8 mouse cellular contexts compared by ENCODE assay signal in genomic region chr1:86303873-86304250, GRCm38 (mm10). TPM values are rescaled to one million over a fixed set of nuclear protein-coding genes. Genes with fewer than 3 reads are reported as not detected.
DNase-seq lines count a peak whose midpoint lies in the region; ATAC-seq and TF ChIP-seq lines count a peak whose summit lies in the region.

No protein-coding gene starts in this region.

- H3K36me3 ChIP-seq in lung, embryonic 14.5 days (ENCODE audit: insufficient read depth): 0 out of 2 replicates have a peak, but pooled peaks cover 4% of the 10 kb centered on the region
- no peaks in the 10 kb centered on the region for H3K36me3 ChIP-seq in embryonic facial prominence, embryonic 14.5 days (ENCODE audit: control insufficient read depth, insufficient read depth, low read length)
- no peaks in the 10 kb centered on the region for H3K36me3 ChIP-seq in intestine, embryonic 14.5 days (ENCODE audit: control insufficient read depth, insufficient read depth, low read length)
- H3K36me3 ChIP-seq in midbrain, postnatal 0 days (ENCODE audit: insufficient read depth, low read length): peaks cover 10% of the 10 kb centered on the region

- H3K4me3 ChIP-seq in lung, embryonic 14.5 days (ENCODE audit: low read depth, low read length): peak overlapping the region; percentile 69
- peak overlapping the region; percentile 68 for H3K4me3 ChIP-seq in embryonic facial prominence, embryonic 14.5 days (ENCODE audit: low read depth, low read length)
- peak overlapping the region; percentile 59 for H3K4me3 ChIP-seq in intestine, embryonic 14.5 days (ENCODE audit: low read depth, low read length)
- peak overlapping the region; percentile 77 for H3K4me3 ChIP-seq in midbrain, postnatal 0 days (ENCODE audit: low read depth, low read length)

- peak overlapping the region; percentile 68 for H3K9ac ChIP-seq in lung, embryonic 14.5 days
- H3K9ac ChIP-seq in embryonic facial prominence, embryonic 14.5 days (ENCODE audit: low read depth, low read length): peak overlapping the region; percentile 64
- H3K9ac ChIP-seq in intestine, embryonic 14.5 days (ENCODE audit: low read length): peak overlapping the region; percentile 51
- peak overlapping the region; percentile 80 for H3K9ac ChIP-seq in midbrain, postnatal 0 days (replicated peaks; ENCODE audit: low read length, poor library complexity, severe bottlenecking)

- peak overlapping the region; percentile 87 for H3K4me2 ChIP-seq in lung, embryonic 14.5 days
- H3K4me2 ChIP-seq in embryonic facial prominence, embryonic 14.5 days (ENCODE audit: low read depth, low read length): peak overlapping the region; percentile 99
- peak overlapping the region; percentile 98 for H3K4me2 ChIP-seq in intestine, embryonic 14.5 days (ENCODE audit: low read length)
- peak overlapping the region; percentile 79 for H3K4me2 ChIP-seq in midbrain, postnatal 0 days (ENCODE audit: low read depth, low read length, poor library complexity, severe bottlenecking)

- TF ChIP-seq CTCF in lung, embryonic 14.5 days (IDR thresholded peaks at IDR 0.05; ENCODE audit: low read depth): no peak
- no peak for TF ChIP-seq CTCF in midbrain, postnatal 0 days (IDR thresholded peaks at IDR 0.05)

- no peaks in the 10 kb centered on the region for H3K4me1 ChIP-seq in lung, embryonic 14.5 days (ENCODE audit: insufficient read depth)
- peaks cover 7% of the 10 kb centered on the region; the same call in 1 of the 2 replicates for H3K4me1 ChIP-seq in embryonic facial prominence, embryonic 14.5 days (ENCODE audit: control insufficient read depth, insufficient read depth, low read length)
- 0 out of 2 replicates have a peak, but pooled peaks cover 2% of the 10 kb centered on the region for H3K4me1 ChIP-seq in intestine, embryonic 14.5 days (replicated peaks; ENCODE audit: control insufficient read depth, insufficient read depth, low read length)
- H3K4me1 ChIP-seq in midbrain, postnatal 0 days (ENCODE audit: insufficient read depth, low read length): peaks cover 5% of the 10 kb centered on the region; the same call in 1 of the 2 replicates

- ATAC-seq in lung, embryonic 14.5 days (ENCODE audit: insufficient read depth): no peak
- no peak for ATAC-seq in embryonic facial prominence, embryonic 14.5 days (ENCODE audit: low read depth)
- ATAC-seq in intestine, embryonic 14.5 days (replicated peaks; ENCODE audit: low FRiP score, low TSS enrichment, low read depth): no peak
- ATAC-seq in midbrain, postnatal 0 days (ENCODE audit: low FRiP score): no peak
- ATAC-seq in erythroid progenitor cell, adult 5-6 weeks (replicated peaks; ENCODE audit: low FRiP score, poor library complexity, severe bottlenecking): no peak

- peaks cover 11% of the 10 kb centered on the region; the same call in 1 of the 2 replicates for H3K27me3 ChIP-seq in lung, embryonic 14.5 days (ENCODE audit: insufficient read depth, low read length)
- H3K27me3 ChIP-seq in embryonic facial prominence, embryonic 14.5 days (replicated peaks; ENCODE audit: control insufficient read depth, insufficient read depth, low read length): peaks cover 12% of the 10 kb centered on the region
- H3K27me3 ChIP-seq in intestine, embryonic 14.5 days (replicated peaks; ENCODE audit: control insufficient read depth, insufficient read depth, low read length): peaks cover 21% of the 10 kb centered on the region
- H3K27me3 ChIP-seq in midbrain, postnatal 0 days (ENCODE audit: insufficient read depth, low read length): no peaks in the 10 kb centered on the region

- H3K27ac ChIP-seq in lung, embryonic 14.5 days (ENCODE audit: low read depth): no peak overlapping the region
- H3K27ac ChIP-seq in embryonic facial prominence, embryonic 14.5 days (replicated peaks; ENCODE audit: low read depth, low read length): no peak overlapping the region
- no peak overlapping the region for H3K27ac ChIP-seq in intestine, embryonic 14.5 days (ENCODE audit: low read depth)
- peak overlapping the region; percentile 62 for H3K27ac ChIP-seq in midbrain, postnatal 0 days (ENCODE audit: low read depth, low read length)

- DNase-seq in lung, embryonic 14.5 days: peak; percentile 34
- DNase-seq in lung, adult 18-20 months: no peak
- DNase-seq in embryonic facial prominence, embryonic 14.5 days (ENCODE audit: low spot score): no peak
- DNase-seq in intestine, embryonic 14.5 days (ENCODE audit: low spot score): no peak
- DNase-seq in midbrain, postnatal 0 days (ENCODE audit: low spot score): peak; percentile 5
- DNase-seq in cerebellum, adult 8-10 months: no peak
- DNase-seq in thymus, postnatal 0 days (ENCODE audit: low spot score): no peak

- WGBS in lung, embryonic 14.5 days: 4% methylated on average over 16 of the region's 16 CpGs
- 4% methylated on average over 16 of the region's 16 CpGs for whole genome bisulfite sequencing in embryonic facial prominence, embryonic 14.5 days
- WGBS in intestine, embryonic 14.5 days: 4% methylated on average over 16 of the region's 16 CpGs
- 2% methylated on average over 16 of the region's 16 CpGs for WGBS in midbrain, postnatal 0 days

- no peaks in the 10 kb centered on the region for H3K9me3 ChIP-seq in lung, embryonic 14.5 days (ENCODE audit: low read depth, low read length)
- no peaks in the 10 kb centered on the region for H3K9me3 ChIP-seq in embryonic facial prominence, embryonic 14.5 days (ENCODE audit: control insufficient read depth, low read length)
- H3K9me3 ChIP-seq in intestine, embryonic 14.5 days (ENCODE audit: control insufficient read depth, low read length): no peaks in the 10 kb centered on the region
- H3K9me3 ChIP-seq in midbrain, postnatal 0 days (ENCODE audit: low read length): no peaks in the 10 kb centered on the region

RNA-seq across cellular contexts. Expression of gene B3gnt7, which starts 1.2 kb away (rescaled TPM):
- polyA plus RNA-seq in lung, embryonic 14.5 days (2014; fragmentation: Nextera tagmentation; extraction: Ambion mirVana): 7.2 and 7.5 TPM in 2 replicates
- 4.9 and 5.7 TPM in 2 replicates for polyA plus RNA-seq in embryonic facial prominence, embryonic 14.5 days (2014; fragmentation: Nextera tagmentation; extraction: Ambion mirVana)
- 7.7 and 10.4 TPM in 2 replicates for polyA plus RNA-seq in intestine, embryonic 14.5 days (2014; fragmentation: Nextera tagmentation; extraction: Ambion mirVana)
- 14.5 and 14.9 TPM in 2 replicates for total RNA-seq in midbrain, postnatal 0 days (2014; rRNA removed)
- 15.0 and 15.7 TPM in 2 replicates for polyA plus RNA-seq in midbrain, postnatal 0 days (2015; fragmentation: Nextera tagmentation; extraction: Ambion mirVana)
- total RNA-seq in erythroid progenitor cell, adult 5-6 weeks (2015; ENCODE audit: low replicate concordance): 1.4 TPM in 1 of 2 replicates, not detected in the other
- total RNA-seq in erythroid progenitor cell, adult 5-6 weeks (2017; ENCODE audit: low replicate concordance): not detected in 2 replicates
- polyA plus RNA-seq in thymus, postnatal 0 days (2015; fragmentation: Nextera tagmentation; extraction: Ambion mirVana): 0.66 and 0.98 TPM in 2 replicates

RNA-seq across cellular contexts. Expression of gene Ncl, which starts 55.3 kb away (rescaled TPM):
- polyA plus RNA-seq in lung, embryonic 14.5 days (2014; fragmentation: Nextera tagmentation; extraction: Ambion mirVana): 391 and 408 TPM in 2 replicates
- polyA plus RNA-seq in embryonic facial prominence, embryonic 14.5 days (2014; fragmentation: Nextera tagmentation; extraction: Ambion mirVana): 285 and 297 TPM in 2 replicates
- polyA plus RNA-seq in intestine, embryonic 14.5 days (2014; fragmentation: Nextera tagmentation; extraction: Ambion mirVana): 423 and 436 TPM in 2 replicates
- 29.8 and 40.7 TPM in 2 replicates for total RNA-seq in midbrain, postnatal 0 days (2014; rRNA removed)
- 185 and 209 TPM in 2 replicates for polyA plus RNA-seq in midbrain, postnatal 0 days (2015; fragmentation: Nextera tagmentation; extraction: Ambion mirVana)
- total RNA-seq in erythroid progenitor cell, adult 5-6 weeks (2015; ENCODE audit: low replicate concordance): 148 and 176 TPM in 2 replicates
- total RNA-seq in erythroid progenitor cell, adult 5-6 weeks (2017; ENCODE audit: low replicate concordance): 169 and 177 TPM in 2 replicates
- 458 and 464 TPM in 2 replicates for polyA plus RNA-seq in thymus, postnatal 0 days (2015; fragmentation: Nextera tagmentation; extraction: Ambion mirVana)

Comparison
In these comparisons a context has a peak if more than half of its experiments do, and no peak if none do; other contexts are left out.
1. DNase-seq: peak in lung, embryonic 14.5 days (single experiment) and midbrain, postnatal 0 days (single experiment); none in lung, adult 18-20 months (0 of 2), embryonic facial prominence, embryonic 14.5 days (single experiment), intestine, embryonic 14.5 days (single experiment), cerebellum, adult 8-10 months (single experiment) and thymus, postnatal 0 days (single experiment).
2. Peak in every context shown above with its lines, with median percentiles within 50 percentile points of each other: H3K4me2 ChIP-seq, H3K4me3 ChIP-seq and H3K9ac ChIP-seq.